Mouse (Mus musculus) kidney, embryonic 14.5 days (tissue): Measurements from ENCODE around the gene Gm10392. TPM values are rescaled to one million over a fixed set of nuclear protein-coding genes. Genes with fewer than 3 reads are reported as not detected.
"Not testable (repeated sequence)": the region's sequence is repeated elsewhere in the genome, so short reads cannot be mapped to it uniquely, and the experiment has no call there.

Experiments used
- ATAC-seq: fragments of 200-750 bp; cut with Nextera tagmentation; 2 replicates; pipeline ENCODE4 v1.8.0; 2017; ENCODE audit warnings: moderate number of reproducible peaks, mild to moderate bottlenecking, moderate TSS enrichment, moderate library complexity; ENCODE audit not compliant: low FRiP score, low TSS enrichment
- H3K27ac ChIP-seq: fragments of 300-500 bp; sonication (generic); 2 replicates; pipeline ENCODE4 v1.5.1; 2014; ENCODE audit warnings: low read depth, mild to moderate bottlenecking, low read length, moderate library complexity, mixed read lengths
- H3K27me3 ChIP-seq: fragments of 300-500 bp; sonication (generic); 2 replicates; pipeline ENCODE4 v1.6.1; 2014; ENCODE audit warnings: mild to moderate bottlenecking, low read length; ENCODE audit not compliant: control insufficient read depth, insufficient read depth
- H3K36me3 ChIP-seq: fragments of 300-500 bp; sonication (generic); 2 replicates; pipeline ENCODE4 v1.6.1; 2014; ENCODE audit warnings: low read length, mixed read lengths; ENCODE audit not compliant: control insufficient read depth, insufficient read depth
- H3K4me1 ChIP-seq: fragments of 300-500 bp; sonication (generic); 2 replicates; pipeline ENCODE4 v1.6.1; 2014; ENCODE audit warnings: low read length, mixed read lengths; ENCODE audit not compliant: control insufficient read depth, insufficient read depth
- H3K4me2 ChIP-seq: fragments of 300-500 bp; sonication (generic); replicated peaks from 2 replicates; pipeline ENCODE4 v1.6.1; 2014; ENCODE audit warnings: low read depth, mild to moderate bottlenecking, low read length
- H3K4me3 ChIP-seq: fragments of 300-500 bp; sonication (generic); 2 replicates; pipeline ENCODE4 v1.5.1; 2014; ENCODE audit warnings: mild to moderate bottlenecking, low read length
- H3K9ac ChIP-seq: fragments of 300-500 bp; sonication (generic); 2 replicates; pipeline ENCODE4 v1.6.1; 2014; ENCODE audit warnings: low read depth, mild to moderate bottlenecking, low read length, moderate library complexity
- H3K9me3 ChIP-seq: fragments of 300-500 bp; sonication (generic); 2 replicates; pipeline ENCODE4 v1.6.1; 2016; ENCODE audit warnings: low read length; ENCODE audit not compliant: control insufficient read depth
- WGBS: fragments of 180-500 bp; shearing (Covaris S2); extraction: QIAGEN DNeasy Blood & Tissue Kit; methylation state at CpG from one replicate; pipeline ENCODE4 v1.1.7; 2014; 5-methylcytosine and 5-hydroxymethylcytosine counted together
- polyA plus RNA-seq: library from polyadenylated mRNA; unstranded; fragments of >200 nt; fragmentation: Nextera tagmentation; extraction: Ambion mirVana; gene quantifications from 2 replicates; pipeline ENCODE4 v1.2.1, GENCODE M21; 2014

Gm10392 gene
- polyA plus RNA-seq = not detected in 2 replicates

- Histone ChIP-seq H3K36me3 (no peaks in the 10 kb centered on the region), H3K9me3 (no peaks in the 10 kb centered on the region), H3K4me2 (no peak within 1 kb of the TSS), H3K9ac (no peak within 1 kb of the TSS), H3K4me3 (no peak within 1 kb of the TSS), H3K27me3 (peaks cover 27% of the 10 kb centered on the region), H3K27ac (no peak within 1 kb of the TSS), H3K4me1 (peaks cover 19% of the 10 kb centered on the region; the same call in 1 of the 2 replicates)
- no peak for ATAC-seq
- WGBS = 71% methylated on average over 5 of the region's 5 CpGs
Observed at GRCm38 (mm10) chr11:77519043-77519442, at the start of gene Gm10392. Gm10392 (minus strand) TSS chr11:77519198.

- WGBS = 93% methylated on average over 7 of the region's 7 CpGs
- Histone ChIP-seq H3K9me3 (no peaks in the 10 kb centered on the region), H3K4me1 (no peaks in the 10 kb centered on the region), H3K27ac (no peak overlapping the region), H3K4me2 (no peak overlapping the region), H3K4me3 (no peak overlapping the region), H3K36me3 (peaks cover 71% of the 10 kb centered on the region), H3K27me3 (no peaks in the 10 kb centered on the region), H3K9ac (no peak overlapping the region)
- ATAC-seq = no peak
Observed at GRCm38 (mm10) chr11:77545261-77545660, 26.3 kb upstream of the Gm10392 start.

- ATAC-seq = no peak
- H3K36me3 ChIP-seq = peaks cover 26% of the 10 kb centered on the region
- H3K9ac ChIP-seq = no peak overlapping the region
- H3K27me3 ChIP-seq = no peaks in the 10 kb centered on the region
- no peaks in the 10 kb centered on the region for H3K9me3 ChIP-seq
- no peaks in the 10 kb centered on the region for H3K4me1 ChIP-seq
- no peak overlapping the region for H3K4me3 ChIP-seq
- no peak overlapping the region for H3K4me2 ChIP-seq
- no peak overlapping the region for H3K27ac ChIP-seq
- WGBS = 85% methylated on average over 4 of the region's 4 CpGs
Observed at GRCm38 (mm10) chr11:77532202-77532846, 13.3 kb upstream of the Gm10392 start.

DNA sequence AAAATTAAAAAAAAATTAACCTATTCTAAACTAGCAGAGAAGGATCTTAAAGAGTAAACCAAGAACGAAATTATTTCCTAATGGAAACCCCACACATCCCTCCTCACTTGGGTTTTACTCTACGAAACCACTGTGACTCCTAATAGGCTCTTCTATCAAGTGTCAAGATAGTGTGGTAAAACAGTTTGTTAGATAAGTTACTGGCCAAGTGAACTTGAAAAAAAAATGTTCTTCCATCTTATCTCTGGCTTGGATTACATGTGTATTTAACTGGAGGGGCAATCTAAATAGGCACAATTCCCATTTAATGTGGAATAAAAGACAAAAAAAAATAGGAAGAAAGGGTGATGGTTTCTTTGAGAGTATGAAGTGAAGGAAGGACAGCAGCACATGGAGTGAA, 11.9 kb upstream of the Gm10392 start:
- WGBS = 92% methylated on average over 2 of the region's 2 CpGs
- Histone ChIP-seq H3K4me3 (no peak overlapping the region), H3K9ac (no peak overlapping the region), H3K4me2 (no peak overlapping the region), H3K9me3 (no peaks in the 10 kb centered on the region), H3K27ac (no peak overlapping the region), H3K36me3 (peaks cover 11% of the 10 kb centered on the region; the same call in 1 of the 2 replicates), H3K27me3 (no peaks in the 10 kb centered on the region), H3K4me1 (no peaks in the 10 kb centered on the region)
- no peak for ATAC-seq

GRCm38 (mm10) chr11:77529644-77530043, 10.6 kb upstream of the Gm10392 start:
- no peak overlapping the region for H3K4me3 ChIP-seq
- ATAC-seq = no peak
- H3K27ac ChIP-seq = no peak overlapping the region
- H3K9ac ChIP-seq = no peak overlapping the region
- WGBS = 88% methylated on average over 3 of the region's 3 CpGs
- H3K9me3 ChIP-seq = no peaks in the 10 kb centered on the region
- peaks cover 3% of the 10 kb centered on the region; the same call in 1 of the 2 replicates for H3K36me3 ChIP-seq
- no peak overlapping the region for H3K4me2 ChIP-seq
- no peaks in the 10 kb centered on the region for H3K27me3 ChIP-seq
- H3K4me1 ChIP-seq = no peaks in the 10 kb centered on the region

- H3K27ac ChIP-seq, H3K9me3 ChIP-seq: not testable (repeated sequence)
Observed at GRCm38 (mm10) chr11:77528420-77528819, 9.4 kb upstream of the Gm10392 start.

GRCm38 (mm10) chr11:77525804-77526486, 6.9 kb upstream of the Gm10392 start:
- H3K27me3 ChIP-seq = no peaks in the 10 kb centered on the region
- no peaks in the 10 kb centered on the region for H3K4me1 ChIP-seq
- no peaks in the 10 kb centered on the region for H3K9me3 ChIP-seq
- no peak overlapping the region for H3K4me3 ChIP-seq
- H3K4me2 ChIP-seq = no peak overlapping the region
- no peaks in the 10 kb centered on the region for H3K36me3 ChIP-seq
- no peak overlapping the region for H3K27ac ChIP-seq
- no peak overlapping the region for H3K9ac ChIP-seq
- no peak for ATAC-seq
- 75% methylated on average over 3 of the region's 3 CpGs for WGBS

More at GRCm38 (mm10) chr11:77528420-77528819, 9.4 kb upstream of the Gm10392 start:
- H3K4me1 ChIP-seq, H3K4me2 ChIP-seq, H3K36me3 ChIP-seq, H3K27me3 ChIP-seq, H3K9ac ChIP-seq, H3K4me3 ChIP-seq, ATAC-seq: not testable (repeated sequence)
- WGBS = 87% methylated on average over 3 of the region's 3 CpGs

GRCm38 (mm10) chr11:77520601-77521529, 1.9 kb upstream of the Gm10392 start:
- no peaks in the 10 kb centered on the region for H3K9me3 ChIP-seq
- peaks cover 4% of the 10 kb centered on the region; the same call in 1 of the 2 replicates for H3K4me1 ChIP-seq
- no peak overlapping the region for H3K9ac ChIP-seq
- peaks cover 13% of the 10 kb centered on the region for H3K27me3 ChIP-seq
- 56% methylated on average over 5 of the region's 5 CpGs for WGBS
- no peak for ATAC-seq
- no peak overlapping the region for H3K27ac ChIP-seq
- no peak overlapping the region for H3K4me2 ChIP-seq
- no peak overlapping the region for H3K4me3 ChIP-seq
- H3K36me3 ChIP-seq = no peaks in the 10 kb centered on the region
